Mouse (Mus musculus) E14TG2a.4 (cell line): ENCODE data around the gene Sox5.

Experiments used
- CTCF ChIP-seq: conservative IDR thresholded peaks from 2 replicates; pipeline ENCODE4 v1.5.1; 2014; ENCODE audit warnings: low read length
- NANOG ChIP-seq: IDR thresholded peaks from 2 replicates; pipeline ENCODE4 v1.6.1; 2014; ENCODE audit warnings: borderline replicate concordance, low read length, mixed read lengths

DNA sequence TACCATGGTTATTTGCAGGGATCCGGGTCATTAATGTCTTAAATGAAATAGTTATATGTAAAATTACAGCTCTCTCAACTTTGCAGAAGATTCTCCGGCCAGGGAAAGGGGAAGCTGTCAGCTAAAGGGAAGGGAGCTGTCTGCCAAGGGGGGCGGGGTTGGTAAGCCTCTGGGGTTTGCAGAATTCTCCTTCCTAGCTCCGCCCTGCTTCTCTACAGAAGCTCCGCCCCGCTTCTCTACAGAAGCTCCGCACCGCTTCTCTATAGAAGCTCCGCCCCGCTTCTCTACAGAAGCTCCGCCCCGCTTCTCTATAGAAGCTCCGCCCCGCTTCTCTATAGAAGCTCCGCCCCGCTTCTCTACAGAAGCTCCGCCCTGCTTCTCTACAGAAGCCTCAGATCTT lies 210.9 kb downstream of the Sox5 start:
- TF ChIP-seq CTCF: no peak
- TF ChIP-seq NANOG: no peak
